Mouse (Mus musculus): ENCODE data around the gene Eif3g.

Gene Eif3g

DNA sequence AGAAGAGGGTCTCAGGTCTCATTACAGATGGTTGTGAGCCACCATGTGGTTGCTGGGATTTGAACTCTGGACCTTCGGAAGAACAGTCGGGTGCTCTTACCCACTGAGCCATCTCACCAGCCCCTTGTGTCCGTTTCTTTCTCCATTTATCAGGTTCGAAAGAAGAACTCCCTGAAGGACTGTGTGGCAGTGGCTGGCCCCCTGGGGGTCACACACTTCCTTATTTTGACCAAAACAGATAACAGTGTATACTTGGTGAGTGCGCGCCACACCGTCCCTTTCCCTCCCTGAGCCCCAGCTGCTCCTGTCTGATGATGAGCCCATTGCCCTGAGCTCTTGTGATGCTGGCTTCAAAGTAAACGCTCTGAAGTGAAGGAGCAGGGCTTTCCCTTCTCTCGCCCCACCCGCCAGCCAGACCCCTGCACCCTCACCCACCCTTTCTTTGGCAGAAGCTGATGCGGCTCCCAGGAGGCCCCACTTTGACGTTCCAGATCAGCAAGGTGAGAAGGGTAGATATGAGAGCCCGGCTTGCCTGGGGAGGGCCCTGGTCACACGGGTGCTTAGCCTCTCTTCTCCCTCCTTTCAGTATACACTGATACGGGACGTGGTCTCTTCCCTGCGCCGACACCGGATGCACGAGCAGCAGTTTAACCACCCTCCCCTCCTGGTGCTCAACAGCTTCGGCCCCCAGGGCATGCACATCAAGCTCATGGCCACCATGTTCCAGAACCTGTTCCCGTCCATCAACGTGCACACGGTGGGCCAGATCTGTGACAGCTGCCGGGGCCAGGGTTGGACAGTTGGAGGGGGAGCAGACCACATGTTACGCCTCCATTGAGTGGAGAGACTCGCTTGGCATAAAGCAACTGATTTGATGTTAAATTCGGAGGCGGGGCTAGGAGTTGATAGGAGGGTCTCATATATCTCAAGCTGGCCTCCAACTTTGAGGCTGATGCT, 9.0 kb downstream of the Eif3g start:
- DNase-seq (ENCODE audit: low read depth in 1 of 2, low spot score in 2 of 2) = no peak

DNA sequence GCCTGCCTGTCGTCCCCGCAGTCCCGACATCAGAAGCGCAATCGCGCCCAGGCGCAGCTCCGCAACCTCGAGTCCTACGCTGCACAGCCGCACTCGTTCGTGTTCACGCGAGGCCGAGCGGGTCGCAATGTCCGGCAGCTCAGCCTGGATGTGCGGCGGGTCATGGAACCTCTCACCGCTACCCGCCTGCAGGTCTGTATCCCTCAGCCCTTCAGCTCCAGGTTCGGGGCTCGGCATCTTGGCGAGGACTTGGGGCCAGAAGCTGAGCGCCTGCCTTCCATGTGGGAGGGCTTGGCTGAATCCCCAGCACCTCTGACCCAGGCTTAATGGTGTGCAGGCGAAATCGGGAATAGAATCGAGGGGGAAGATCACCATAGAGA, 10.0 kb downstream of the Eif3g start:
- no peak for DNase-seq (ENCODE audit: low read depth in 1 of 2, low spot score in 2 of 2)

DNA sequence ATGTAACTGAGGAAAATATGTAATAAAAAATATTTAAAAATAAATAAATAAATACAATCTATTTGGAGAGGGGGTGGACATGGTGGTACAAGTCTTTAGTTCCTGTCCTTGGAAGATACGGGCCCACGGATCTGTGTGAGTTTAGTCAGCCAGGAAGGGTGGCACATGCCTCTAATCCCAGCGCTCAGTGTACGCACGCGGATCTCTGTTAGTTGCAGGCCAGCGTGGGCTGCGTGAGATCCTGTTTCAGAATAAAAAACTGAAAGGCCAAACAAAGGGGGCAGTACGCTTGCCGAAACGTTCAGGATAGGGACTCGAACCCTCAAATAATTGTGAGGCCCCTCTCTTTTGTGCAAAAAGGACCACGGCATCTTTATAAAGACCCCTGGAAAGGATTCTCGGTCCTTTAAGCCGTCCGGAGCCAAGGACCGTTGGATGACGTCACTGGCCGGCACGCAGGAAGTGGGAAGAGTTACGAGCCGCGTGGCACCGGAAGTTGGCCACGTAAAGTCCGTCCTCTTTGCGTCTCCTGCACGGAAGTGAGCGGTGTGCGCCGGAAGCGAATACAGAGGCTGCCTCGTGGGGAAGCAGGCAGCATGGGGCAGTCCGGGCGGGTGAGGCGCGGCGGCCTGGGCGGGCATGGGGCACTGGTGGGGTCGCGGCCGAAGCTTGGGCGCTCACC, 10.6 kb downstream of the Eif3g start, which contains the start of gene Ppan:
TSS of gene Ppan (plus strand) at position 472 of the 682 bp plus-strand sequence.
- peak; percentile 86 to 89 for DNase-seq (ENCODE audit: low read depth in 1 of 2, low spot score in 2 of 2)

DNA sequence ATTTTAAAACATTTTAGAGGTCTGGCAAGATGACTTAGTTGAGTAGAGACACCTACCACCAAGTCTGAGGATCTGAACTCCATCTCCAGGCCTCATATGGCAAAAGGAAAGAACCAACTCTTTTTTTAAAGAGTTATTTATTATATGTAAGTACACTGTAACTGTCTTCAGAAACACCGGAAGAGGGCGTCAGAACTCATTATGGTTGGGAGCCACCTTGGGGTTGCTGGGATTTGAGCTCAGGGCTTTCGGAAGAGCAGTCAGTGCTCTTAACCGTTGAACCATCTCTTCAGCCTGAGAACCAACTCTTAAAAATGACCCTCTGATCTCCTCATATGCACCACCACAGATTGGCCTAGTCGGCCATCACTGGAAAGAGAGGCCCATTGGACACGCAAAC, 11.2 kb downstream of the Eif3g start:
- no peak for DNase-seq (ENCODE audit: low read depth in 1 of 2, low spot score in 2 of 2)

GRCm38 (mm10) chr9:20886563-20886962, 11.9 kb downstream of the Eif3g start:
- DNase-seq (ENCODE audit: low read depth in 1 of 2, low spot score in 2 of 2) = no peak

GRCm38 (mm10) chr9:20879097-20879792, 19.2 kb downstream of the Eif3g start, which contains the start of gene Angptl6:
Gene Angptl6 (minus strand): TSS chr9:20879727.
- no peak for DNase-seq (ENCODE audit: low read depth in 1 of 2, low spot score in 2 of 2)

DNA sequence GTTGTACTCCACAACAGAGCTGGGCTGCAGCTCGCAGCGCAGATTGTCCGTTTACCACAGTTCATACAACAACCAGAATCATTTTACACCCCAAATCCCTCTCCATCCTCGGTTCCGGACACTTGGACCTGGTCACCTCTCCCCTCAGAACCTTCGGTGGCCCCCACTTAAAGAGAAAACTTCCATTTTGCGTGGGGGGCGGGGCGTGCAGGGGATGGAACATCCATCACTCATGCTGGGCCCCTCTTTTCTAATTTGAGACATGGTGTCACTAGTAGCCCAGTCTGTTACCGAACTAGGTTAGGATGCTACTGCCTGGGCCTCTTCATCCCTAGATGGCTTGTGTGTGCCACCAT, 19.7 kb downstream of the Eif3g start:
- no peak for DNase-seq (ENCODE audit: low read depth in 1 of 2, low spot score in 2 of 2)

GRCm38 (mm10) chr9:20878041-20878709, 20.2 kb downstream of the Eif3g start:
- DNase-seq (ENCODE audit: low read depth in 1 of 2, low spot score in 2 of 2) = peak; percentile 99

- DNase-seq (ENCODE audit: low read depth in 1 of 2, low spot score in 2 of 2) = no peak
Observed at GRCm38 (mm10) chr9:20877118-20878040, 21.0 kb downstream of the Eif3g start.

- no peak for DNase-seq (ENCODE audit: low read depth in 1 of 2, low spot score in 2 of 2)
Observed at GRCm38 (mm10) chr9:20876318-20877117, 21.9 kb downstream of the Eif3g start.

DNA sequence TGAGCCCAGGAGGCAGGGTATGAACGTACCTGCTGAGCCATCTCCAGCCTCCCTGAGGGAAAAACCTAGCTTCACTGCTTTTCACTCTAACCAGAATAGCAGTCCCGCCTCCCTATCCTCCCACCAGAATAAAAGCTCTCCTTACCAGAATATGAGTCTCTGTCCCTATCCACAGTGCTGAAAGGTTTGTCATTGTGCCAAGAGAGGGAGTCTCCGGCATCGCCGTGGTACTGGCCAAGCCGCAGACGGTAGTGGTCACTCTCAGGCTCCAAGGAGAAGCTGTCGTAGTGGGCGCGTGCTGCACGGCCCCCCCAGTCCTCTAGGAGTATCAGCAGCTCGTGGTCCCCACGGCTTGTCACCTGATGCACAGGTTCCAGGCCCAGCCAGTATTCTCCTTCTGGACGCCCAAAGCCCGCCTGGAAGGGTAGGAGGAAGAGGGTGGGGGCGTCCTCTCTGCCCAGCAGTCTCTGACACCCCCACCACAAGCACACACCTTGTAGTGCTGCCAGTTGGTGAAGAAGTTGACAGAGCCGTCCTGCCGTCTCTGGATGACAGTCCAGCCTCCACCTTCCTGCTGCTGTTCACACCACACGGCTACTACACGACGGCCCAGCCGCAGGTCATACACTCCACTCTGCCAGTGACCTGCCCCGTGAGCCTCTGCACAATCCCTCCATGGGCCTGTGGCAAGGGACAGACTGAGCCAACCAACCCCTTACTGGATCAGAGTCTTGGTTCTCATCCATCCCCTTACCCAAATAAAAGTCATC, 23.2 kb downstream of the Eif3g start:
- DNase-seq (ENCODE audit: low read depth in 1 of 2, low spot score in 2 of 2) = no peak

- no peak for DNase-seq (ENCODE audit: low read depth in 1 of 2, low spot score in 2 of 2)
Observed at GRCm38 (mm10) chr9:20873521-20873920, 24.9 kb downstream of the Eif3g start.

- DNase-seq (ENCODE audit: low read depth in 1 of 2, low spot score in 2 of 2) = no peak
Observed at GRCm38 (mm10) chr9:20872991-20873390, 25.4 kb downstream of the Eif3g start.

DNA sequence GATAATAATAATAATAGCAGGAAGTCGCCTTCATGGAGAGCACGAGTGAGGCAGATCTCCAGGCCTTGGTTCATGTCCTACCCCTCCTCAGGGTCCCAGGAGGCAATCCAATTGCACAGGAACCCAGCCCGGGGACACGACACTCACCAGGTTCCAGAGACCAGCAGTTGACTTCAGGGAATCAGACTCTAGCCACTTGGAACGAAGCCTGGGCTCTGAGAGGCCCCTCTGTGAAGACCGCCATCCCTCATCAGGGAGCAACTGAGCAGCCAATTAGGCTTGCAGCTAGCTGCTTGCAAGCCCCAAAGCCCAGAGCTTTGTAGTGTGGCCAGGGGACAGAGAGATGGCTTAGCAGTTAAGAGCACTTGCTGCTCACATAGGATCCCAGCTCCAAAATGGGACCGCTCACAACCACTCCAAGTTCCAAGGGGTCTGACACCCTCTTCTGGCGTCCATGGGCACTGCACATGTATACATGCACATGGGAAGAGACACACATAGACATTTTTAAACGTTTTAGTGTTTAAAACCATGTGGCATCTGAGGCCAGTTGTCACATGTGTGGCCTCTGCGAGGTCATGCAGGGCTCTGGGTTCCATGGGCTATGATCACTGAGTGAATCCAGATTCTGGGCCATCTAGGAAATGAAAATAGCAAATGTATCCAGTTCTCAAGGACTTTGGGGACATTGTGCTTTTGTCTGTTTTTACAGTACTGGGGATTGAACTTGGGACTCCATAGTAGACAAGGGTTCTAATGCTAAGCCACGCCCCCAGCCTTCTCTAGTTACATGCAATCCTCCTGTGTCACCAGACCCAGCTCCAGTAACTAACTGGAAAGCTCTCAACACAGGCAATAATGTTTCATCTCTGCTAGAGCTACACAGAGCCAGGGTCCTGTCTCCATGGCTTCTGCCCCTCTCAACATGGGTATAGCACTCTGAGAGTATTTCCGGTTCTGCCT, 27.9 kb downstream of the Eif3g start:
- no peak for DNase-seq (ENCODE audit: low read depth in 1 of 2, low spot score in 2 of 2)

- DNase-seq (ENCODE audit: low read depth in 1 of 2, low spot score in 2 of 2) = no peak
Observed at GRCm38 (mm10) chr9:20869246-20869645, 29.2 kb downstream of the Eif3g start.

GRCm38 (mm10) chr9:20868448-20869001, 29.9 kb downstream of the Eif3g start, which contains the start of gene A230050P20Rik:
Gene A230050P20Rik (plus strand): TSS chr9:20868642.
- DNase-seq (ENCODE audit: low read depth in 1 of 2, low spot score in 2 of 2) = no peak

DNA sequence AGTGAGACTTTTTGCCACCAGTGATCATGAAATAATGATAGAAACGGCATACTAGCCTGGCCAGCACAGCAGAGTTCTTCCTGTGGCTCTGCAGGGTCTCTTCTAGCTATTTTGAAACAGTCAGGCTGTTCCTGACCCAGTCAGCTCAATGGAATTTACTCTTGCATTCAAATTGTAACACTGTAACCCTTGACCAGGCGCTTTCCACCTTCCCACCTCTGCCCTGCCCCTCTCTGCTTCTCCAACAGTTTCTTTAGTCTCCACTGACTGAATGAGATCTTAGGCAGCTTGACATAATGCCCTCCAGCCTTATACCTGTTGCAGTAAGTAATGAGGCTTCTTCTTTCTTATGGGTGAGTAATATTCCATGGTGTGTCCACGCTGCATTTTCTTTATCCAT, 31.5 kb downstream of the Eif3g start:
- DNase-seq (ENCODE audit: low read depth in 1 of 2, low spot score in 2 of 2) = no peak
